ENCODE assay signal across 8 mouse cellular contexts in genomic region chr16:11253898-11254722, GRCm38 (mm10). TPM values are rescaled to one million over a fixed set of nuclear protein-coding genes. Genes with fewer than 3 reads are reported as not detected.
DNase-seq lines count a peak whose midpoint lies in the region; ATAC-seq lines count a peak whose summit lies in the region.

Gspt1 (minus strand) TSS chr16:11254325.

- intact Hi-C loops in gastrocnemius, postnatal 14 days (cut with DNase I; ENCODE audit: low total_unique reads): no loop called here
- intact Hi-C loops in left cerebral cortex, postnatal 10 days (cut with DNase I): loop anchor here (5.0 kb wide), 1 partner anchor 163 kb away; no protein-coding TSS in a partner anchor

- peak; percentile 88 for ATAC-seq in inflammation-experienced regulatory T-cells, adult 6 months
- ATAC-seq in megakaryocyte-erythroid progenitor cell, adult 5-6 weeks (replicated peaks; ENCODE audit: low FRiP score, low TSS enrichment, poor library complexity, severe bottlenecking): peak; percentile 97

- peak; percentile 99 for DNase-seq in adrenal gland, adult (ENCODE audit: inconsistent age in 2 of 2, low spot score in 1 of 2)
- peak; percentile 99 for DNase-seq in embryo, embryonic 10.5 days (ENCODE audit: low spot score)
- DNase-seq in gastrocnemius, postnatal 14 days: peak; percentile 99
- DNase-seq in left cerebral cortex, postnatal 10 days (ENCODE audit: extremely low spot score in 1 of 2, low spot score in 2 of 2): peak; percentile 99
- peak; percentile 99 for DNase-seq in right cerebral cortex, postnatal 25 days
- peak; percentile 98 for DNase-seq in urinary bladder, postnatal 4 days (ENCODE audit: low spot score in 2 of 2)

RNA-seq across cellular contexts. Expression of gene Gspt1, which starts in this region (rescaled TPM):
- 10 to 100 TPM; 62.9 to 67.7 TPM for total RNA-seq in gastrocnemius, postnatal 14 days (2021)
- 10 to 100 TPM; 37.7 to 49.5 (median 44.7) TPM for polyA plus RNA-seq in inflammation-experienced regulatory T-cells, adult 6 months (2017; shearing (Covaris generic))
- total RNA-seq in left cerebral cortex, postnatal 10 days (2021): 100 to 1,000 TPM in 1 of 2 experiments, 10 to 100 TPM in 1; 97.8 to 103 TPM
- 318 and 337 TPM in 2 replicates for total RNA-seq in megakaryocyte-erythroid progenitor cell, adult 5-6 weeks (2014; fragmentation: Nextera tagmentation)
- 184 and 328 TPM in 2 replicates for total RNA-seq in megakaryocyte-erythroid progenitor cell, adult 5-6 weeks (2017)

Comparison
In these comparisons a context has a peak if more than half of its experiments do, and no peak if none do; other contexts are left out.
1. Peak in every context shown above with its lines: DNase-seq and ATAC-seq.